Mouse (Mus musculus) stomach, embryonic 16.5 days (tissue): Measurements from ENCODE around the gene Aldh1a2. TPM values are rescaled to one million over a fixed set of nuclear protein-coding genes. Genes with fewer than 3 reads are reported as not detected.
A peak's percentile ranks its signal among the peaks of the same experiment; 100 is the strongest.

Source experiments
- ATAC-seq: fragments of 200-750 bp; cut with Nextera tagmentation; 2 replicates; pipeline ENCODE4 v1.8.0; 2017; ENCODE audit warnings: moderate number of reproducible peaks, moderate TSS enrichment; ENCODE audit not compliant: insufficient read depth, low FRiP score
- H3K27ac ChIP-seq: fragments of 300-500 bp; sonication (generic); 2 replicates; pipeline ENCODE4 v1.5.1; 2014; ENCODE audit warnings: low read length
- H3K27me3 ChIP-seq: fragments of 300-500 bp; sonication (generic); 2 replicates; pipeline ENCODE4 v1.6.1; 2014; ENCODE audit warnings: low read length, control low read depth, mixed read lengths; ENCODE audit not compliant: control insufficient read depth, insufficient read depth
- H3K36me3 ChIP-seq: fragments of 300-500 bp; sonication (generic); 2 replicates; pipeline ENCODE4 v1.6.1; 2014; ENCODE audit warnings: low read length; ENCODE audit not compliant: control insufficient read depth, insufficient read depth
- H3K4me1 ChIP-seq: fragments of 300-500 bp; sonication (generic); 2 replicates; pipeline ENCODE4 v1.6.1; 2014; ENCODE audit warnings: low read length, control low read depth, mixed read lengths; ENCODE audit not compliant: control insufficient read depth, insufficient read depth
- H3K4me2 ChIP-seq: fragments of 300-500 bp; sonication (generic); 2 replicates; pipeline ENCODE4 v1.6.1; 2014; ENCODE audit warnings: low read depth, low read length, mixed read lengths
- H3K4me3 ChIP-seq: fragments of 300-500 bp; sonication (generic); replicated peaks from 2 replicates; pipeline ENCODE4 v1.5.1; 2014; ENCODE audit warnings: mild to moderate bottlenecking, low read length
- H3K9ac ChIP-seq: fragments of 300-500 bp; sonication (generic); 2 replicates; pipeline ENCODE4 v1.6.1; 2014; ENCODE audit warnings: low read length
- H3K9me3 ChIP-seq: fragments of 300-500 bp; sonication (generic); replicated peaks from 2 replicates; pipeline ENCODE4 v1.6.1; 2016; ENCODE audit warnings: low read length, control low read depth; ENCODE audit not compliant: control insufficient read depth
- WGBS: fragments of 180-500 bp; shearing (Covaris S2); extraction: QIAGEN DNeasy Blood & Tissue Kit; methylation state at CpG from one replicate; pipeline ENCODE4 v1.1.7; 2014; 5-methylcytosine and 5-hydroxymethylcytosine counted together
- polyA plus RNA-seq: library from polyadenylated mRNA; unstranded; fragments of >200 nt; fragmentation: Nextera tagmentation; extraction: Ambion mirVana; gene quantifications from 2 replicates; pipeline ENCODE4 v1.2.1, GENCODE M21; 2015

The Aldh1a2 gene
- polyA plus RNA-seq, 1 experiment from 2014 or later: 91.0 TPM

GRCm38 (mm10) chr9:71179276-71179896 is 36.2 kb upstream of the Aldh1a2 start:
- Histone ChIP-seq H3K4me1 (no peaks in the 10 kb centered on the region), H3K4me2 (no peak overlapping the region), H3K36me3 (no peaks in the 10 kb centered on the region), H3K27ac (no peak overlapping the region), H3K27me3 (no peaks in the 10 kb centered on the region), H3K4me3 (no peak overlapping the region), H3K9ac (no peak overlapping the region), H3K9me3 (no peaks in the 10 kb centered on the region)
- 56% methylated on average over 6 of the region's 6 CpGs for WGBS
- no peak for ATAC-seq

GRCm38 (mm10) chr9:71179964-71180700 is 35.5 kb upstream of the Aldh1a2 start:
- H3K27me3 ChIP-seq: no peaks in the 10 kb centered on the region
- no peak overlapping the region for H3K27ac ChIP-seq
- WGBS: 63% methylated on average over 8 of the region's 8 CpGs
- no peak for ATAC-seq
- H3K36me3 ChIP-seq: no peaks in the 10 kb centered on the region
- no peaks in the 10 kb centered on the region for H3K9me3 ChIP-seq
- H3K4me2 ChIP-seq: no peak overlapping the region
- no peak overlapping the region for H3K9ac ChIP-seq
- H3K4me1 ChIP-seq: no peaks in the 10 kb centered on the region
- no peak overlapping the region for H3K4me3 ChIP-seq

DNA sequence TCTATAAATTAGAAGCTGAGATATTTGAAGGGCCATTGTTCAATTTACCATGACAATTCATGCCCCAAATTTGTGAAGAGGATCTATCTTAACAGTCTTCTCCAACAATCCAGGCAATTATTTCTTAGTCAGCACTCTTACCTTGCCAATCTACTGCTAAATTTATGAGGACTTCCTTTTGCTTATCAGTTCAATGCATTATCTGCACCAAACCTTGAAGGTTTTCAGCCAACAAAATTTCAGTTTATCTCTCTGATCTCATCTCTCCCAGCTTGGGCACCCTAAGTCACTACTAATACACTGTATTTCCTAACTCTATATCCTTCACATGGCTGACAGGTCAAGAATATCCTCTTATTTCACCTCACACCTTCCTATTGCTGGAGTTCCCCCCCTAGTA is 30.3 kb upstream of the Aldh1a2 start:
- 0 out of 2 replicates have a peak, but pooled peaks cover 4% of the 10 kb centered on the region for H3K4me1 ChIP-seq
- no peak overlapping the region for H3K9ac ChIP-seq
- H3K27me3 ChIP-seq: no peaks in the 10 kb centered on the region
- no peak for ATAC-seq
- H3K9me3 ChIP-seq: no peaks in the 10 kb centered on the region
- no peak overlapping the region for H3K27ac ChIP-seq
- no peak overlapping the region for H3K4me2 ChIP-seq
- no peak overlapping the region for H3K4me3 ChIP-seq
- no peaks in the 10 kb centered on the region for H3K36me3 ChIP-seq

- WGBS: 60% methylated on average over 2 of the region's 2 CpGs
- no peak for ATAC-seq
- no peaks in the 10 kb centered on the region for H3K9me3 ChIP-seq
Measured at GRCm38 (mm10) chr9:71185823-71186222, 29.8 kb upstream of the Aldh1a2 start.

GRCm38 (mm10) chr9:71187396-71187795 is 28.2 kb upstream of the Aldh1a2 start:
- no peaks in the 10 kb centered on the region for H3K9me3 ChIP-seq
- H3K27ac ChIP-seq: no peak overlapping the region
- H3K36me3 ChIP-seq: no peaks in the 10 kb centered on the region
- WGBS: 83% methylated on average over 7 of the region's 7 CpGs
- H3K4me2 ChIP-seq: no peak overlapping the region
- H3K4me1 ChIP-seq: 0 out of 2 replicates have a peak, but pooled peaks cover 4% of the 10 kb centered on the region
- H3K27me3 ChIP-seq: no peaks in the 10 kb centered on the region
- no peak for ATAC-seq
- no peak overlapping the region for H3K9ac ChIP-seq
- no peak overlapping the region for H3K4me3 ChIP-seq

More at GRCm38 (mm10) chr9:71185823-71186222, 29.8 kb upstream of the Aldh1a2 start:
- Histone ChIP-seq H3K4me2 (no peak overlapping the region), H3K9ac (no peak overlapping the region), H3K4me1 (0 out of 2 replicates have a peak, but pooled peaks cover 4% of the 10 kb centered on the region), H3K27me3 (no peaks in the 10 kb centered on the region), H3K4me3 (no peak overlapping the region), H3K36me3 (no peaks in the 10 kb centered on the region), H3K27ac (no peak overlapping the region)

DNA sequence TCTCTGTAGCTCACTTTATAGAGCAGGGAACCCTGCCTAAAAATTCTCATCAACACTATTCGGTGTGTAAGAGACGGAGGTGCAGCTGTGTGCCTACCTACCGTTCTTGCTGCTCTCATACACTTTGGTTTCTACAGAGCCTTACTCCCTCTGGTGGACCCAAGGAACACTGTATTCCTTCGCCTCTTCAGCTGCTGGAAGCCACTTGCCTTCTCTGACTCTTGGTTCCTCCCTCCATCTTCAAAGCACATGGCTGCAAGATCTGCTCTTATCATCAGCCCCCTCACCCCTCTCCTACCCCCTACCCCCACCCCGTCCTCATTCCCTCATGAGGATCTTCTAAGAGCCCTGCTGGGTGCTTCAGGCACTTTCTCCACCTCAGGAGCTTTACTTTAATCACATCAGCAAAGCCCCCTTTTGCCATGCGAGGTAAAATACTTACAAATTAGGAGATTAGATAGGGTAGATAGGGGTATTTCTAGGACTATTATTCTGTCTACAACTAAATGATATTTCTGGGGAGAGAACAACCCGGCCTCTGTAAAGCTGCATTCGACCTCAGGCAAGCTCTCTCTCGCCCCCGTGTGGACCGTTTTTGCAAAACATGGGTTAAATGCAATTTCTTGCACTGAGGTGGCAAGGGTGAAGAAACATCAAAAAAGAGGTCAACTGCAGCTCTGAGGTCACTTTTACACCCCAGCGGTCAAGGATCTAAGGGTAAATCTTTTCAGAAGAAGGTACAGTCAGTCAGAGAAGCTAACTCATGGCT is 26.8 kb upstream of the Aldh1a2 start:
- H3K27ac ChIP-seq: no peak overlapping the region
- H3K4me3 ChIP-seq: no peak overlapping the region
- no peaks in the 10 kb centered on the region for H3K36me3 ChIP-seq
- WGBS: 12% methylated on average over 12 of the region's 12 CpGs
- H3K9ac ChIP-seq: 0 out of 2 replicates have a peak overlapping the region, but pooled peaks have one; percentile 42
- 0 out of 2 replicates have a peak, but pooled peaks cover 4% of the 10 kb centered on the region for H3K4me1 ChIP-seq
- ATAC-seq: peak; percentile 72; the same call in 1 of the 2 replicates
- no peaks in the 10 kb centered on the region for H3K9me3 ChIP-seq
- H3K27me3 ChIP-seq: no peaks in the 10 kb centered on the region
- peak overlapping the region; percentile 51 for H3K4me2 ChIP-seq

DNA sequence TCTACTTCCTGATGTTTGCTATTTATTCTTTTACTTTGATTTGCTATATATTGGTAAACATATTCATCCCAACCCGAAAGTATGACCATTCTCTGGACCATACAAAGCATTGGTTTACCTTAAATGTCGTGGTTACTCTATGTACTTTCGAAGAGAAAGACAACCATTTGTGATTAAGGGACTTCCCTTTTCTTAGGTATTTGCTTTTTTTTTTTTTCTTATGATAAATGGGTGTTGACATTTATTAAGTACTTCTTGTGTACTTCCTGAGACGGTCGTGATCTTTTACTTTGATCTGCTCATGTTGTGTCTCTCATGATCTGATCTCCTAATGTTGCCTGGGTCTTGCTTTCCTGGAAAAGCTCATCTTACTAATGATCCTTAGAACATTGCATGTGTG is 16.8 kb upstream of the Aldh1a2 start:
- no peak overlapping the region for H3K27ac ChIP-seq
- no peak overlapping the region for H3K4me3 ChIP-seq
- H3K4me2 ChIP-seq: no peak overlapping the region
- peaks cover 4% of the 10 kb centered on the region; the same call in 1 of the 2 replicates for H3K27me3 ChIP-seq
- no peaks in the 10 kb centered on the region for H3K36me3 ChIP-seq
- ATAC-seq: no peak
- H3K4me1 ChIP-seq: no peaks in the 10 kb centered on the region
- H3K9me3 ChIP-seq: no peaks in the 10 kb centered on the region
- 72% methylated on average over 5 of the region's 5 CpGs for WGBS
- no peak overlapping the region for H3K9ac ChIP-seq

DNA sequence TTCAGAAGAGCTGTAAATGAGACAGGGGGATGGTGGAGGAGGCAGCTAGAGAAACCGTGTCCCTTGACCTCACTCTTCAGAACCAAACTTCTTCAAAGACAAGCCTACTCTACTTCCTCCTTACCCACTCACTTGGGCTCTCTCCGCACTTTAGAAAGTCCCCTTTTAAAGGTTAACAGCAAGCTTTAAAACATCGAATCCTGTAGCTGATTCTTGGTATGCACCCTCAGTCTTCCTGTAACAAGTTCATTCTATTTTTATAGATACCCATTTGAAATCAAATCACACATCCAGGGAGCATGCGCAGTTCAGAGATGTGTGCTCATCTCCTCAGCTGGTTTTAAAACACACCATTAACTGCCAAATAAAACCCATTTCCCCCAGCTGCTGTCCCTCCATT is 13.3 kb upstream of the Aldh1a2 start:
- 74% methylated on average over 4 of the region's 4 CpGs for WGBS
- Histone ChIP-seq H3K9ac (no peak overlapping the region), H3K4me2 (no peak overlapping the region), H3K36me3 (no peaks in the 10 kb centered on the region), H3K27ac (no peak overlapping the region), H3K9me3 (no peaks in the 10 kb centered on the region), H3K27me3 (peaks cover 4% of the 10 kb centered on the region; the same call in 1 of the 2 replicates), H3K4me3 (no peak overlapping the region), H3K4me1 (no peaks in the 10 kb centered on the region)
- no peak for ATAC-seq

DNA sequence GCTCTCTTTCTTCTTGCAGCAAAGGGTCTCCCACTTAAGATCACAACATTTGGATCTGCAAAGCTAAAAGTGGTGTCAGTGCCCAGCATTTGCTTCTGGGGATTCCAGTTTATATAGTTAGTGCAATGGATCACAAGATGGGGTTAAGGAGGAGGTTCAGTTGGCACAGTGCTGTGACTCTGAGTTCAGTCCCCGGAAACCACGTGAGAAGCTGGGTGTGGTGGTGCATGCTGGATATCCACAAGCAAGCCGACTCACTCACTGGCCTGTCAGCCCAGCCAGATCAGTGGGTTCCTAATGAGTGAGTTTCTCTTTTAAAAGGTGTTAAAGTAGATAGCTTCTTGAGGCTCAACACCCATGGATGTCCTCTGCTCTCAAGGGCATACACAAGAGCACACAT is 6.3 kb upstream of the Aldh1a2 start:
- H3K4me2 ChIP-seq: no peak overlapping the region
- ATAC-seq: no peak
- no peak overlapping the region for H3K9ac ChIP-seq
- peaks cover 2% of the 10 kb centered on the region; the same call in 1 of the 2 replicates for H3K27me3 ChIP-seq
- H3K9me3 ChIP-seq: no peaks in the 10 kb centered on the region
- no peaks in the 10 kb centered on the region for H3K4me1 ChIP-seq
- 62% methylated on average over 3 of the region's 3 CpGs for WGBS
- H3K4me3 ChIP-seq: no peak overlapping the region
- no peak overlapping the region for H3K27ac ChIP-seq
- H3K36me3 ChIP-seq: no peaks in the 10 kb centered on the region
